Mouse (Mus musculus): ENCODE results near the gene Igflr1.

The Igflr1 gene

GRCm38 (mm10) chr7:30564970-30565571 lies at the start of gene Igflr1:
Gene Igflr1 (plus strand): TSS chr7:30565427.
- DNase-seq, result no peak

- no peak for DNase-seq
Observed at GRCm38 (mm10) chr7:30518325-30518724, 46.9 kb upstream of the Igflr1 start.

GRCm38 (mm10) chr7:30520396-30520795 lies 44.8 kb upstream of the Igflr1 start:
- peak; percentile 48 to 72 for DNase-seq

- DNase-seq, result no peak
Observed at GRCm38 (mm10) chr7:30520856-30521255, 44.4 kb upstream of the Igflr1 start.

GRCm38 (mm10) chr7:30522871-30523270 lies 42.4 kb upstream of the Igflr1 start:
- no peak for DNase-seq

GRCm38 (mm10) chr7:30524487-30524886 lies 40.7 kb upstream of the Igflr1 start:
- no peak for DNase-seq

GRCm38 (mm10) chr7:30525954-30526353 lies 39.3 kb upstream of the Igflr1 start:
- DNase-seq, result no peak

GRCm38 (mm10) chr7:30526399-30526798 lies 38.8 kb upstream of the Igflr1 start:
- DNase-seq, result no peak

GRCm38 (mm10) chr7:30526981-30527380 lies 38.2 kb upstream of the Igflr1 start:
- DNase-seq, result no peak

- no peak for DNase-seq
Observed at GRCm38 (mm10) chr7:30531291-30531815, 33.9 kb upstream of the Igflr1 start.

- peak; percentile 76 to 90 for DNase-seq
Observed at GRCm38 (mm10) chr7:30532931-30533330, 32.3 kb upstream of the Igflr1 start.

- peak in 1 of 2 experiments; percentile 32 for DNase-seq
Observed at GRCm38 (mm10) chr7:30533941-30534632, 31.1 kb upstream of the Igflr1 start.

GRCm38 (mm10) chr7:30534633-30535577 lies 30.3 kb upstream of the Igflr1 start, which contains the start of gene Arhgap33:
Gene Arhgap33 (minus strand): TSS chr7:30535060.
- DNase-seq, result peak; percentile 98

- no peak for DNase-seq
Observed at GRCm38 (mm10) chr7:30540572-30540971, 24.7 kb upstream of the Igflr1 start.

- no peak for DNase-seq
Observed at GRCm38 (mm10) chr7:30544327-30544726, 20.9 kb upstream of the Igflr1 start.

GRCm38 (mm10) chr7:30549880-30550279 lies 15.3 kb upstream of the Igflr1 start:
- no peak for DNase-seq

GRCm38 (mm10) chr7:30550603-30551002 lies 14.6 kb upstream of the Igflr1 start:
- DNase-seq, result no peak

- DNase-seq, result peak in 1 of 2 experiments; percentile 56
Observed at GRCm38 (mm10) chr7:30551445-30552101, 13.7 kb upstream of the Igflr1 start.

- DNase-seq, result peak; percentile 98 to 99
Observed at GRCm38 (mm10) chr7:30552102-30553020, 12.9 kb upstream of the Igflr1 start, which contains the start of the genes Hspb6 and Proser3. Gene Hspb6 (plus strand): TSS chr7:30552178. Gene Proser3 (minus strand): TSS chr7:30552299.

- peak; percentile 38 to 75 for DNase-seq
Observed at GRCm38 (mm10) chr7:30553021-30553589, 12.1 kb upstream of the Igflr1 start.

Data from kidney, postnatal 25 days (tissue).